Mouse (Mus musculus) thymus, adult 2 months (tissue): ENCODE measurements around the gene Borcs8. TPM values are rescaled to one million over a fixed set of nuclear protein-coding genes. Genes with fewer than 3 reads are reported as not detected.

Experiments used
- DNase-seq: peaks from one replicate; pipeline ENCODE4 v3.0.0; 2021
- H3K27ac ChIP-seq: fragments of 200-500 bp; 2 replicates; pipeline ENCODE4 v1.5.1; 2012; ENCODE audit warnings: low read length, control low read depth; ENCODE audit not compliant: control insufficient read depth, insufficient read depth
- H3K27me3 ChIP-seq: fragments of 200-500 bp; 2 replicates; pipeline ENCODE4 v1.6.1; 2012; ENCODE audit warnings: mild to moderate bottlenecking, low read length, moderate library complexity, mixed read lengths; ENCODE audit not compliant: control insufficient read depth, insufficient read depth
- H3K36me3 ChIP-seq: fragments of 200-500 bp; 2 replicates; pipeline ENCODE4 v1.6.1; 2012; ENCODE audit warnings: mild to moderate bottlenecking, low read length, moderate library complexity; ENCODE audit not compliant: control insufficient read depth, insufficient read depth
- H3K4me1 ChIP-seq: fragments of 200-500 bp; replicated peaks from 2 replicates; pipeline ENCODE4 v1.6.1; 2012; ENCODE audit warnings: low read length; ENCODE audit not compliant: control insufficient read depth, insufficient read depth
- H3K4me3 ChIP-seq: fragments of 200-500 bp; 2 replicates; pipeline ENCODE4 v1.5.1; 2012; ENCODE audit warnings: mild to moderate bottlenecking, low read length, control low read depth, moderate library complexity; ENCODE audit not compliant: control insufficient read depth, insufficient read depth
- CTCF ChIP-seq: fragments of 200-500 bp; IDR thresholded peaks from 2 replicates; pipeline ENCODE4 v1.5.1; 2012; ENCODE audit warnings: mild to moderate bottlenecking, control low read depth, low read length, moderate library complexity, borderline replicate concordance; ENCODE audit not compliant: control insufficient read depth, poor library complexity, insufficient read depth; ENCODE audit errors: extremely low read depth
- POLR2A ChIP-seq: fragments of 200-500 bp; IDR thresholded peaks from 2 replicates; pipeline ENCODE4 v1.6.1; 2012; ENCODE audit warnings: mild to moderate bottlenecking, low read length, control low read depth, moderate library complexity; ENCODE audit not compliant: control insufficient read depth, poor library complexity, insufficient read depth; ENCODE audit errors: extremely low read depth
- WGBS: fragments of 180-500 bp; shearing (Covaris S2); methylation state at CpG from one replicate; pipeline ENCODE4 v1.1.7; 2018; 5-methylcytosine and 5-hydroxymethylcytosine counted together
- polyA plus RNA-seq: library from polyadenylated mRNA; depleted of rRNA; stranded (reverse); fragments of >200 nt; gene quantifications from 2 replicates; pipeline ENCODE4 v1.2.3, GENCODE M21; 2012

Borcs8 gene
- polyA plus RNA-seq, 1 experiment = 178 TPM

GRCm38 (mm10) chr8:70118726-70119700 is 20.3 kb upstream of the Borcs8 start:
- Histone ChIP-seq H3K27me3 (no peaks in the 10 kb centered on the region; the same call in 1 of the 2 replicates), H3K4me1 (no peaks in the 10 kb centered on the region), H3K4me3 (no peak overlapping the region), H3K27ac (no peak overlapping the region), H3K36me3 (no peaks in the 10 kb centered on the region)
- no peak for TF ChIP-seq POLR2A
- no peak for TF ChIP-seq CTCF
- 28% methylated on average over 17 of the region's 17 CpGs for WGBS
- DNase-seq = no peak

- Histone ChIP-seq H3K36me3 (no peaks in the 10 kb centered on the region), H3K27ac (no peak within 1 kb of the TSS), H3K4me1 (no peaks in the 10 kb centered on the region), H3K27me3 (no peaks in the 10 kb centered on the region; the same call in 1 of the 2 replicates), H3K4me3 (no peak within 1 kb of the TSS)
- TF ChIP-seq POLR2A = no peak
- TF ChIP-seq CTCF = no peak
- WGBS = 6% methylated on average over 19 of the region's 19 CpGs
- DNase-seq = peak; percentile 13
Measured at GRCm38 (mm10) chr8:70120667-70121066, 18.6 kb upstream of the Borcs8 start, which contains the start of gene Ncan. TSS of gene Ncan (minus strand) at chr8:70120873.

GRCm38 (mm10) chr8:70122863-70123262 is 16.4 kb upstream of the Borcs8 start:
- no peak overlapping the region for H3K27ac ChIP-seq
- H3K36me3 ChIP-seq = no peaks in the 10 kb centered on the region
- no peak for TF ChIP-seq POLR2A
- no peak for TF ChIP-seq CTCF
- 67% methylated on average over 2 of the region's 2 CpGs for WGBS
- DNase-seq = peak; percentile 24
- no peaks in the 10 kb centered on the region for H3K4me1 ChIP-seq
- H3K4me3 ChIP-seq = no peak overlapping the region
- H3K27me3 ChIP-seq = no peaks in the 10 kb centered on the region; the same call in 1 of the 2 replicates

- no peaks in the 10 kb centered on the region for H3K36me3 ChIP-seq
- DNase-seq = no peak
- H3K4me1 ChIP-seq = no peaks in the 10 kb centered on the region
- H3K27ac ChIP-seq = no peak overlapping the region
- no peaks in the 10 kb centered on the region; the same call in 1 of the 2 replicates for H3K27me3 ChIP-seq
- 67% methylated on average over 8 of the region's 8 CpGs for WGBS
- TF ChIP-seq POLR2A (no peak), CTCF (no peak)
- H3K4me3 ChIP-seq = no peak overlapping the region
Measured at GRCm38 (mm10) chr8:70124992-70125391, 14.3 kb upstream of the Borcs8 start.

GRCm38 (mm10) chr8:70128435-70128834 is 10.9 kb upstream of the Borcs8 start:
- TF ChIP-seq POLR2A (no peak), CTCF (no peak)
- no peak for DNase-seq
- H3K4me1 ChIP-seq = peaks cover 17% of the 10 kb centered on the region
- no peak overlapping the region for H3K27ac ChIP-seq
- no peaks in the 10 kb centered on the region for H3K27me3 ChIP-seq
- peaks cover 3% of the 10 kb centered on the region; the same call in 1 of the 2 replicates for H3K36me3 ChIP-seq
- no peak overlapping the region for H3K4me3 ChIP-seq
- 93% methylated on average over 3 of the region's 3 CpGs for WGBS

GRCm38 (mm10) chr8:70129309-70129952 is 9.9 kb upstream of the Borcs8 start:
- TF ChIP-seq POLR2A = no peak
- no peak for TF ChIP-seq CTCF
- Histone ChIP-seq H3K27ac (no peak overlapping the region), H3K4me3 (no peak overlapping the region), H3K4me1 (peaks cover 17% of the 10 kb centered on the region), H3K36me3 (peaks cover 6% of the 10 kb centered on the region; the same call in 1 of the 2 replicates), H3K27me3 (no peaks in the 10 kb centered on the region)
- 90% methylated on average over 9 of the region's 9 CpGs for WGBS
- DNase-seq = no peak
